Mouse (Mus musculus) olfactory bulb, adult 2 months (tissue): Measurements from ENCODE around the gene Abcc6.

Source experiments
- CTCF ChIP-seq: fragments of 200-500 bp; IDR thresholded peaks from 2 replicates; pipeline ENCODE4 v1.5.1; 2012; ENCODE audit warnings: low read depth, mild to moderate bottlenecking, low read length, moderate library complexity; ENCODE audit not compliant: insufficient read depth
- POLR2A ChIP-seq: fragments of 200-500 bp; IDR thresholded peaks from 2 replicates; pipeline ENCODE4 v1.6.1; 2012; ENCODE audit warnings: mild to moderate bottlenecking, low read depth, low read length, moderate library complexity; ENCODE audit not compliant: insufficient read depth

- TF ChIP-seq CTCF (no peak), POLR2A (no peak)
Measured at GRCm38 (mm10) chr7:46021951-46022350, 8.2 kb downstream of the Abcc6 start.
